In genomic region chr19:47915251-47915650, GRCm38 (mm10) we compare ENCODE assay signal across 33 mouse cellular contexts. TPM values are rescaled to one million over a fixed set of nuclear protein-coding genes. Genes with fewer than 3 reads are reported as not detected.
A peak's percentile ranks its signal among the peaks of the same experiment; 100 is the strongest.
DNase-seq lines count a peak whose midpoint lies in the region; ATAC-seq and TF ChIP-seq lines count a peak whose summit lies in the region.
"Had no signal": no experiment of that assay in that cellular context is flagged by ENCODE, and none has a peak within 500 bp of the region (broad histone marks: within the 10 kb centered on the region; RNA-seq: fewer than 3 reads in every experiment).

No protein-coding gene starts in this region.

- no peak for TF ChIP-seq CTCF in liver, postnatal 0 days (IDR thresholded peaks at IDR 0.05; ENCODE audit: low read depth)
- TF ChIP-seq CTCF in MEL (IDR thresholded peaks at IDR 0.05 in 2 of 3, conservative IDR thresholded peaks at IDR 0.05 in 1 of 3; ENCODE audit: control insufficient read depth in 1 of 3, insufficient read depth in 1 of 3, low read depth in 2 of 3, low read length in 3 of 3, poor library complexity in 1 of 3, severe bottlenecking in 1 of 3), result no peak

- no peak for TF ChIP-seq POLR2A in MEL (IDR thresholded peaks at IDR 0.05; ENCODE audit: control insufficient read depth in 1 of 2, insufficient read depth in 1 of 2, low read depth in 1 of 2, low read length in 2 of 2, poor library complexity in 1 of 2)

- H3K27ac ChIP-seq in liver, postnatal 0 days (ENCODE audit: low read depth), result 0 out of 2 replicates have a peak overlapping the region, but pooled peaks have one; percentile 5
- H3K27ac ChIP-seq in liver, embryonic 12.5 days, result no peak overlapping the region
- no peak overlapping the region for H3K27ac ChIP-seq in MEL (ENCODE audit: control insufficient read depth, low read depth, low read length)
- H3K27ac ChIP-seq: forebrain, embryonic 10.5 days; gastrocnemius, adult 2 months; heart, embryonic 13.5 days; hindbrain, embryonic 13.5 days; limb, embryonic 12.5 days; neural tube, embryonic 15.5 days; stomach, embryonic 15.5 days had no signal

- no peak for TF ChIP-seq EP300 in liver, postnatal 0 days (IDR thresholded peaks at IDR 0.05; ENCODE audit: low read depth)
- no peak for TF ChIP-seq EP300 in MEL (IDR thresholded peaks at IDR 0.05; ENCODE audit: low read depth in 1 of 2, low read length in 2 of 2)

- no peak overlapping the region; the same call in 1 of the 2 replicates for H3K9ac ChIP-seq in liver, postnatal 0 days (replicated peaks)
- no peak overlapping the region for H3K9ac ChIP-seq in liver, embryonic 12.5 days
- H3K9ac ChIP-seq in MEL (ENCODE audit: control insufficient read depth, low read depth, low read length, poor library complexity, severe bottlenecking), result no peak overlapping the region
- H3K9ac ChIP-seq: heart, embryonic 13.5 days; hindbrain, embryonic 13.5 days; limb, embryonic 12.5 days; neural tube, embryonic 15.5 days; stomach, embryonic 15.5 days had no signal

- no peak for TF ChIP-seq RAD21 in MEL (IDR thresholded peaks at IDR 0.05; ENCODE audit: low read depth, low read length)

- peaks cover 11% of the 10 kb centered on the region; the same call in 1 of the 2 replicates for H3K4me1 ChIP-seq in liver, postnatal 0 days (ENCODE audit: insufficient read depth)
- peaks cover 42% of the 10 kb centered on the region for H3K4me1 ChIP-seq in liver, embryonic 12.5 days
- H3K4me1 ChIP-seq in MEL (ENCODE audit: control insufficient read depth in 1 of 2, insufficient read depth in 2 of 2, low read length in 2 of 2), result peaks cover 8 to 28% of the 10 kb centered on the region in 2 experiments

- no peak overlapping the region for H3K4me3 ChIP-seq in liver, postnatal 0 days (ENCODE audit: low read depth, low read length)
- H3K4me3 ChIP-seq in liver, embryonic 12.5 days, result no peak overlapping the region
- no peak overlapping the region for H3K4me3 ChIP-seq in MEL (ENCODE audit: control insufficient read depth in 1 of 2, insufficient read depth in 1 of 2, low read depth in 2 of 2, low read length in 2 of 2)
- H3K4me3 ChIP-seq: forebrain, embryonic 10.5 days; gastrocnemius, adult 2 months; heart, embryonic 13.5 days; hindbrain, embryonic 13.5 days; limb, embryonic 12.5 days; megakaryocyte, embryonic 14.5 days; neural tube, embryonic 15.5 days; stomach, embryonic 15.5 days had no signal

- no peaks in the 10 kb centered on the region for H3K9me3 ChIP-seq in liver, postnatal 0 days (ENCODE audit: low read length)
- H3K9me3 ChIP-seq in liver, embryonic 12.5 days (replicated peaks), result no peaks in the 10 kb centered on the region
- no peaks in the 10 kb centered on the region for H3K9me3 ChIP-seq in MEL (replicated peaks; ENCODE audit: insufficient read depth, low read length)
- H3K9me3 ChIP-seq: forebrain, embryonic 10.5 days; heart, embryonic 13.5 days; hindbrain, embryonic 13.5 days; limb, embryonic 12.5 days; megakaryocyte, embryonic 14.5 days; neural tube, embryonic 15.5 days; stomach, embryonic 15.5 days had no signal

- H3K79me2 ChIP-seq in MEL (ENCODE audit: control insufficient read depth, insufficient read depth, low read length, poor library complexity), result peaks cover 34% of the 10 kb centered on the region

- no peaks in the 10 kb centered on the region for H3K27me3 ChIP-seq in liver, postnatal 0 days (ENCODE audit: insufficient read depth, low read length)
- no peaks in the 10 kb centered on the region for H3K27me3 ChIP-seq in liver, embryonic 12.5 days (replicated peaks)
- H3K27me3 ChIP-seq in MEL (ENCODE audit: control insufficient read depth in 1 of 2, insufficient read depth in 2 of 2, low read length in 2 of 2), result no peaks in the 10 kb centered on the region
- H3K27me3 ChIP-seq: heart, embryonic 13.5 days; hindbrain, embryonic 13.5 days; limb, embryonic 12.5 days; megakaryocyte, embryonic 14.5 days; neural tube, embryonic 15.5 days; stomach, embryonic 15.5 days had no signal

- peak; percentile 12 for DNase-seq in liver, postnatal 0 days
- DNase-seq in B cell, adult 2 months, result peak; percentile 70 to 78
- peak; percentile 8 for DNase-seq in MEL (ENCODE audit: low read depth, low spot score)
- no peak for DNase-seq in ovary, postnatal 36 days (ENCODE audit: low spot score)
- DNase-seq in urinary bladder, postnatal 10 days (ENCODE audit: low spot score), result no peak
- no peak for DNase-seq in left cerebral cortex, postnatal 14 days (ENCODE audit: low spot score in 2 of 2)
- DNase-seq: adrenal gland, adult 2 months; cerebellum, adult 18-20 months; cerebellum, postnatal 14 days; gastrocnemius, adult 2 months; heart, adult 11 months; heart, postnatal 36 days; kidney, adult 9 months; kidney, postnatal 14 days; layer of hippocampus, postnatal 36 days; lung, adult 2 months; lung, postnatal 14 days; thymus, adult 18-20 months; thymus, postnatal 4 days had no signal

- H3K36me3 ChIP-seq in liver, postnatal 0 days (replicated peaks; ENCODE audit: insufficient read depth, low read length), result peaks cover 8% of the 10 kb centered on the region; the same call in 1 of the 2 replicates
- H3K36me3 ChIP-seq in liver, embryonic 12.5 days, result peaks cover 14% of the 10 kb centered on the region
- H3K36me3 ChIP-seq in MEL (ENCODE audit: control insufficient read depth in 1 of 2, insufficient read depth in 2 of 2, low read length in 2 of 2), result peaks cover 0 to 23% of the 10 kb centered on the region in 2 experiments; a peak in 3 of 4 replicates
- H3K36me3 ChIP-seq: hindbrain, embryonic 13.5 days; neural tube, embryonic 15.5 days; stomach, embryonic 15.5 days had no signal

- intact Hi-C loops in left cerebral cortex, postnatal 14 days (cut with DNase I), result loop anchor here (5.0 kb wide), 1 partner anchor 33 kb away; no protein-coding TSS in a partner anchor

- 73% methylated on average over 4 of the region's 4 CpGs for WGBS in liver, postnatal 0 days (ENCODE audit: insufficient replicate concordance)
- WGBS in liver, embryonic 12.5 days (ENCODE audit: insufficient replicate concordance), result 76% methylated on average over 4 of the region's 4 CpGs

- ATAC-seq in liver, postnatal 0 days, result no peak
- ATAC-seq in liver, embryonic 12.5 days, result no peak
- peak; percentile 29 for ATAC-seq in inflammation-experienced regulatory T-cells, adult 6 months
- ATAC-seq: intestine, embryonic 16.5 days; midbrain, embryonic 16.5 days had no signal

- peak overlapping the region; percentile 77; the same call in 1 of the 2 replicates for H3K4me2 ChIP-seq in liver, postnatal 0 days (ENCODE audit: low read depth, low read length)
- no peak overlapping the region for H3K4me2 ChIP-seq in liver, embryonic 12.5 days
- H3K4me2 ChIP-seq: heart, embryonic 13.5 days; hindbrain, embryonic 13.5 days; limb, embryonic 12.5 days; liver, embryonic 11.5 days; neural tube, embryonic 15.5 days; stomach, embryonic 15.5 days had no signal

TF ChIP-seq in MEL, 35 proteins besides CTCF, POLR2A, EP300 and RAD21 (continues in another document):
- TF ChIP-seq GATA1 (IDR thresholded peaks at IDR 0.05; ENCODE audit: low read depth, low read length) (no peak), CHD1 (IDR thresholded peaks at IDR 0.05; ENCODE audit: low read depth, low read length) (no peak), RCOR1 (IDR thresholded peaks at IDR 0.05; ENCODE audit: low read depth, low read length) (no peak), HCFC1 (IDR thresholded peaks at IDR 0.05; ENCODE audit: low read depth, low read length) (no peak), USF2 (IDR thresholded peaks at IDR 0.05; ENCODE audit: borderline replicate concordance in 1 of 2, insufficient read depth in 1 of 2, low read depth in 1 of 2, low read length in 2 of 2) (no peak), NELFE (IDR thresholded peaks at IDR 0.05; ENCODE audit: low read depth, low read length) (no peak), UBTF (IDR thresholded peaks at IDR 0.05; ENCODE audit: borderline replicate concordance, insufficient read depth, low read depth, low read length) (no peak)

RNA-seq across cellular contexts. Expression of gene Cfap43, which starts 3.8 kb away (rescaled TPM):
- polyA plus RNA-seq in liver, postnatal 0 days (2015; fragmentation: Nextera tagmentation; extraction: Ambion mirVana), result 0.05 TPM in 1 of 2 replicates, not detected in the other
- 0.04 TPM in 1 of 2 replicates, not detected in the other for polyA plus RNA-seq in liver, embryonic 12.5 days (2016; fragmentation: Nextera tagmentation; extraction: Ambion mirVana)
- 0.12 TPM in 1 of 2 replicates, not detected in the other for total RNA-seq in MEL (2012; rRNA removed)
- under 1 TPM in 1 of 2 experiments, not detected in 1; 0.10 TPM for polyA plus RNA-seq in MEL (2012; ENCODE audit: insufficient read depth in 1 of 2, insufficient read length in 2 of 2, low read depth in 1 of 2, low replicate concordance in 2 of 2, missing spikeins in 1 of 2)
- polyA plus RNA-seq in inflammation-experienced regulatory T-cells, adult 6 months (2017; shearing (Covaris generic)), result under 1 TPM; 0.34 to 0.48 (median 0.38) TPM
- total RNA-seq in left cerebral cortex, postnatal 14 days (2021), result 1 to 10 TPM in 1 of 2 experiments, under 1 TPM in 1; 0.34 to 1.2 TPM
- total RNA-seq: adrenal gland, adult 2 months; heart, postnatal 36 days had no signal
- polyA plus RNA-seq: adrenal gland, adult 2 months; embryonic facial prominence, embryonic 11.5 days; small intestine, adult 2 months had no signal

RNA-seq across cellular contexts. Expression of gene Itprip, which starts 3.8 kb away (rescaled TPM):
- 2.4 and 2.8 TPM in 2 replicates for polyA plus RNA-seq in liver, postnatal 0 days (2015; fragmentation: Nextera tagmentation; extraction: Ambion mirVana)
- 5.3 and 5.9 TPM in 2 replicates for polyA plus RNA-seq in liver, embryonic 12.5 days (2016; fragmentation: Nextera tagmentation; extraction: Ambion mirVana)
- 25.4 and 26.9 TPM in 2 replicates for total RNA-seq in MEL (2012; rRNA removed)
- polyA plus RNA-seq in MEL (2012; ENCODE audit: insufficient read depth in 1 of 2, insufficient read length in 2 of 2, low read depth in 1 of 2, low replicate concordance in 2 of 2, missing spikeins in 1 of 2), result 10 to 100 TPM in 1 of 2 experiments, not detected in 1; 26.3 TPM
- polyA plus RNA-seq in inflammation-experienced regulatory T-cells, adult 6 months (2017; shearing (Covaris generic)), result 10 to 100 TPM in 1 of 3 experiments, 1 to 10 TPM in 2; 7.8 to 10.4 (median 8.0) TPM
- 1 to 10 TPM in 1 of 2 experiments, under 1 TPM in 1; 0.94 to 1.1 TPM for total RNA-seq in left cerebral cortex, postnatal 14 days (2021)

RNA-seq across cellular contexts. Expression of gene Cfap58, which starts 22.2 kb away (rescaled TPM):
- polyA plus RNA-seq in liver, postnatal 0 days (2015; fragmentation: Nextera tagmentation; extraction: Ambion mirVana), result not detected in 2 replicates
- polyA plus RNA-seq in liver, embryonic 12.5 days (2016; fragmentation: Nextera tagmentation; extraction: Ambion mirVana), result not detected in 2 replicates
- total RNA-seq in MEL (2012; rRNA removed), result not detected in 2 replicates
- not detected for polyA plus RNA-seq in MEL (2012; ENCODE audit: insufficient read depth in 1 of 2, insufficient read length in 2 of 2, low read depth in 1 of 2, low replicate concordance in 2 of 2, missing spikeins in 1 of 2)
- not detected for polyA plus RNA-seq in inflammation-experienced regulatory T-cells, adult 6 months (2017; shearing (Covaris generic))
- under 1 TPM; 0.24 to 0.55 TPM for total RNA-seq in left cerebral cortex, postnatal 14 days (2021)
- total RNA-seq: adrenal gland, adult 2 months; gastrocnemius, adult 2 months had no signal
- polyA plus RNA-seq: adrenal gland, adult 2 months; embryonic facial prominence, embryonic 11.5 days; forebrain, embryonic 10.5 days; intestine, embryonic 16.5 days; small intestine, adult 2 months; stomach, embryonic 15.5 days had no signal

RNA-seq across cellular contexts. Expression of gene Gsto2, which starts 49.9 kb away (rescaled TPM):
- 0.25 and 0.39 TPM in 2 replicates for polyA plus RNA-seq in liver, postnatal 0 days (2015; fragmentation: Nextera tagmentation; extraction: Ambion mirVana)
- polyA plus RNA-seq in liver, embryonic 12.5 days (2016; fragmentation: Nextera tagmentation; extraction: Ambion mirVana), result 0.29 and 0.31 TPM in 2 replicates
- not detected in 2 replicates for total RNA-seq in MEL (2012; rRNA removed)
- polyA plus RNA-seq in MEL (2012; ENCODE audit: insufficient read depth in 1 of 2, insufficient read length in 2 of 2, low read depth in 1 of 2, low replicate concordance in 2 of 2, missing spikeins in 1 of 2), result under 1 TPM in 1 of 2 experiments, not detected in 1; 0.14 TPM
- polyA plus RNA-seq in inflammation-experienced regulatory T-cells, adult 6 months (2017; shearing (Covaris generic)), result 1 to 10 TPM in 2 of 3 experiments, under 1 TPM in 1; 0.34 to 1.2 (median 1.1) TPM
- 1 to 10 TPM; 1.4 to 1.7 TPM for total RNA-seq in left cerebral cortex, postnatal 14 days (2021)
- polyA plus RNA-seq: small intestine, adult 2 months had no signal

Comparison
In these comparisons a context has a peak if more than half of its experiments do, and no peak if none do; other contexts are left out.
1. DNase-seq: peak in liver, postnatal 0 days (single experiment), B cell, adult 2 months (2 of 2) and MEL (single experiment); none in ovary, postnatal 36 days (single experiment), urinary bladder, postnatal 10 days (single experiment) and left cerebral cortex, postnatal 14 days (0 of 2).